Mouse (Mus musculus): ENCODE measurements around the gene Lck.
"Not testable (repeated sequence)": the region's sequence is repeated elsewhere in the genome, so short reads cannot be mapped to it uniquely, and the experiment has no call there.

The Lck gene

DNA sequence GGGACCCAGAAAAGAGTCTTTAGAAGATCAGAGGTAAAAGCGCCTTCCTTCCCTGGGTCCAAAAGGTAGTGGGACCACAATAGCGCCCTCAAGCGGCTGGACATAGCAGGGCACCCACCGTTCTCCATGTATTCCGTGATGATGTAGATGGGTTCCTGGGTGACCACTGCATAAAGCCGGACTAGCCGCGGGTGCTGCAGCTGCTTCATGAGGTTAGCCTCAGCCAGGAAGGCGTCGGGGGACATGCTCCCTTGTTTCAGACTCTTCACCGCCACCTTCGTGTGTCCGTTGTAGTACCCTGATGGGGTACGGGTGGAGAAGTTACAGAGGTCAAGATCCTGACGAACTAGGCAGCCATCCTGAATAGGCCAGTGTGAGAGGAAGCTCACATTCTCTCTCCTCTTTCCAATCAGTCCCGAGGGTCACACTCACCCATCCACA, 18.0 kb downstream of the Lck start:
- DNase-seq (ENCODE audit: low spot score) = peak; percentile 85

DNA sequence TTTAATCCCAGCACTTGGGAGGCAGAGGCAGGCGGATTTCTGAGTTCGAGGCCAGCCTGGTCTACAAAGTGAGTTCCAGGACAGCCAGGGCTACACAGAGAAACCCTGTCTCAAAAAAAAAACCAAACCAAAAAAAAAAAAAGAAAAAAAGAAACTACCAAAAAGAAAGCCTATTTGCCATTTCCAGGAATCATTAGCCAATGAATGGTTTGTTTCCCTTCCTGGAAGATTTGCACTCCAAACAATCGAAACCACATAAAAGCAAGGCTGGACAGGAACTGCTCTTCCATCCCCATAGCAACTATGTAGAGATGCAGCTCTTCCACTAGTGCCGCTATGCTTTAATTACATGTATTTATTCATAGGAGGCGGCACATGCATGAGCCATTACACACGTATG, 18.9 kb downstream of the Lck start:
- not testable (repeated sequence) for DNase-seq (ENCODE audit: low spot score)

DNA sequence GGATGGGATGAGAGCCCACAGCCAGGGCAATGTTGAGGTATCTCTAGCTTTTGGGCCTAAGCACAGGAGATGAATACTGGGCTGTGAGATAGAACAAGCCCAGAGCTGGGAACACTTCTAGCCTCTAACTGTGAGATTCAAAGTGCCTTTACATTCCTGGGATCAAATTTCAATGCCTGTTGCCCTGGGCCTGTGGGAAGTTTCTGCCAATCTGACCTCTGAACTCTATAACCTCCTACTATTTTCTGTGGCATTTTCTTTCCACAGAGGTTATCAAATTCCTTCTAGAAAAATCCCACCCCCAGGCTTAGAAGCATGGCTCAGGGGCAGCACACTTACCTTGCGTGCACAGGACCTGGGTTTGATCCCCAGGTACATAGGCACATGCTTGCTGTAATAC, 23.1 kb downstream of the Lck start:
- no peak for DNase-seq (ENCODE audit: low spot score)

DNA sequence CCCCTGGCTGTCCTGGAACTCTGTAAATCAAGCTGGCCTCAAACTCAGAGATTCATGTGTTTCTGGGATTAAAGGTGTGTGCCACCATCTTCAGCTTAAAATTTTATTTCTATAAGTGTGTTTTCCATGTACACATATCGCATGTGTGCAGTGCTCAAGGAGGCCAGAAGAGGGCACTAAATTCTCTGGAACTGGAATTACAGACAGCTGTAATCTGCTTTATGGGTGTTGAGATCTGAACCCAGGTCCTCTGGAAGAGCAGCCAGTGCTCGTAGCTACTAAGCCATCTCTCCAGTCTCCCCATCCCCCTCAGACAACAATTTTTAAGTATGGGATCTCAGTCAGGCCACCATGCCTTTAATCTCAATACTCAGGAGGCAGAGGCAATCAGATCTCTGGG, 24.1 kb downstream of the Lck start:
- peak; percentile 54 for DNase-seq (ENCODE audit: low spot score)

- DNase-seq (ENCODE audit: low spot score) = not testable (repeated sequence)
Measured at GRCm38 (mm10) chr4:129547631-129548030, 25.8 kb downstream of the Lck start.

GRCm38 (mm10) chr4:129544106-129544505, 29.3 kb downstream of the Lck start:
- DNase-seq (ENCODE audit: low spot score) = no peak

DNA sequence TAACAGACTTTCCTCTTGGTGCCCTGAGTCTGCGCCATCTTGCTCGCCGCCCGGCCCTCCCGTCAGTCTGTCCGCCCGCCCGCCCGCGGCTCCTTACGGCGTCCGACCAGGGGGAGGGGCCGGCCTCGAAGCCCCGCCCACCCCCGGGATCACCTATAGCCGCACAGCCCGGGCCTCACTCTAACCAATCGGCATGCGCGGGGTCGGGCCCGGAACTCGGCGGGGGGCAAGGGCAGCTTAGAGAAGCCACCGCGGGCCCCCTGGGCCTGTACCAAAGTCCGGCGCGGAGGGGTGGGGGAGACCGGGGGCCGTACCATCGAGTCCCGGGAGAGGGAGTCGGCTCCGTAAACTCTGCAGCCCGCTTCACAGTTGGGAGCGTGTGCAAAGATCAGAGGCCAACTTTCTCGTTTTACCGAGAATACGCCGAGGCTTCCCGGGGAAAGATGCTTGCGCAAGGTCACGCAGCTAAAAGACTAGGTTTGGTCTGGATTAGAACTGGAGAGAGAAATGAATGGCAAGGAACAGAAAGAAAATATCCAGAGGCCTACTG, 30.8 kb downstream of the Lck start, which contains the start of gene Hdac1:
Gene Hdac1, minus strand, starts transcription at position 122 of the 550 bp plus-strand sequence.
- peak; percentile 98 for DNase-seq (ENCODE audit: low spot score)

- DNase-seq (ENCODE audit: low spot score) = peak; percentile 48
Measured at GRCm38 (mm10) chr4:129541868-129542591, 31.4 kb downstream of the Lck start.

- DNase-seq (ENCODE audit: low spot score) = peak; percentile 53
Measured at GRCm38 (mm10) chr4:129540012-129540411, 33.4 kb downstream of the Lck start.

DNA sequence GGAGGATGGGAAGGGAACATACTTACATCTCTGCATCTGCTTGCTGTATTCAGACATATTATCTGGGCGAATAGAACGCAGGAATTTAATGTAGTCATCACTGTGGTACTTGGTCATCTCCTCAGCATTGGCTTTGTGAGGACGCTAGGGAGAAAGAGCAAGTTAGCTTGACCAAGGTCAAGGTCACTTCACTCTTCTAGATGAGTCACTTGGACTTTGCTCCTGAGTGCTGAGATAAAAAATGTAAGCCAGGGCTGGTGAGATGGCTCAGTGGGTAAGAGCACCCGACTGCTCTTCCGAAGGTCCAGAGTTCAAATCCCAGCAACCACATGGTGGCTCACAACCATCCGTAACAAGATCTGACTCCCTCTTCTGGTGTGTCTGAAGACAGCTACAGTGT, 44.5 kb downstream of the Lck start:
- DNase-seq (ENCODE audit: low spot score) = not testable (repeated sequence)

DNA sequence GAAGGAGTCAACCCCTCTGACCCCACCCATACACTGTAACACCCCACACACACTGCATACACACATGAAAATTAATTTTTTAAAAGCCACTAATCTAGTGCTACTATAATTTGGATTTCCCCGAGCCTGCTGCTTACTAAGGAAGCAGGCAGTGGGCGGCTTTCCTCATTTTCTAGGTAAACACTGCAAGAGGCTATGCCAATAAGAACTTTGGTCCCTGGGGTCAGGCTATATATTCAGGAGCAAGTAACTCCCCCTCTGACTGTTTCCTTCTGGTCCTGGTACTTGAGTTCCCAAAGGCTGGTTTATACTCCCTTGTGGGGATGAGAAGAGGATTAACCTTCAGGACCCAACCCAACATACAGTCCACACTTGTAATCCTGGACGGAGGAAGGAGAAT, 47.6 kb downstream of the Lck start:
- no peak for DNase-seq (ENCODE audit: low spot score)

DNA sequence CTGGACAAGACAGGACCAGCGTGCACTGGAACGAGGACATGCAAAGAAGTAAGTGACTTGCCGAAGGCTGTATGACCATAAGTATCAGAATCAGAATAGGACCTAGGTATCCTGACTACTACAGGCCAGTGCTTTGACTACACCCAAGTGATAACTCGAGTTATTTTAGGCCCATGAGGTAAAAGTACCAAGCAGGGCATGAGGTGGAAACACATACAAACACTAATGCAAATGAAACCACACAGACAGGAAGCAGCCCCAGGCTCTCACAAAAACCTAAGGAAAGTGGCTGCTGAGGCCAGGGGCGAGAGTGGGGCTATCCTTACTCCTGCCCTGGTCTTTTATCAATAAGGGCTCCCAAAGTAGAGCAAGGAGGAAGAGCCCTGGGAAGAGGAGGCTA, 48.1 kb downstream of the Lck start:
- no peak for DNase-seq (ENCODE audit: low spot score)

GRCm38 (mm10) chr4:129518519-129518918, 54.9 kb downstream of the Lck start:
- no peak for DNase-seq (ENCODE audit: low spot score)

- DNase-seq (ENCODE audit: low spot score) = no peak
Measured at GRCm38 (mm10) chr4:129516925-129517324, 56.5 kb downstream of the Lck start.

DNA sequence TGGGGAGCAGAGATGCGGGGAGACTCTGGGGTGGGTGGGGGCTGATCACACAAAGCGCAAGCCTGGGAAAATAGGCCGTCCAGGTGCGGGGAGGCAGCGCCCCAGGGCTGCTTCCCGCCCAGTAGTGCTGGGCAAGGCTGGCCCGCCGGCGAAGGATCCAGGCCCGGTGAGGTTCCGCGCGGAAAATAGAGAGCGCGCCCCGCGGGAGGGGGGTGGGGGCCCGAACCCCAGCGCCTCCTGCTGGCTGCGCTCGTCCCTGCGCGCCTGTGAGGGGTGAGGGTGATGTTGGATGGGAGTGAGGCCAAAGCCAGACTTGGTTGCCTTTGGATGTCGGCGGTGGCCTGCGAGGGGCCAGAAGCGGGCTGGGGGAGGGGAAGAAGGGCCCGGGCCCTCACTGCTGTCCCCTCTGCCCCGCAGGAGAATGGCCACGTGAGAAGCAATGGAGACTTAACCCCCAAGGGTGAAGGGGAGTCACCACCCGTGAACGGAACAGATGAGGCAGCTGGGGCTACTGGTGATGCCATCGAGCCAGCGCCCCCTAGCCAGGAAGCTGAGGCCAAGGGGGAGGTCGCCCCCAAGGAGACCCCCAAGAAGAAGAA, 59.0 kb downstream of the Lck start:
- DNase-seq (ENCODE audit: low spot score) = peak; percentile 90

DNA sequence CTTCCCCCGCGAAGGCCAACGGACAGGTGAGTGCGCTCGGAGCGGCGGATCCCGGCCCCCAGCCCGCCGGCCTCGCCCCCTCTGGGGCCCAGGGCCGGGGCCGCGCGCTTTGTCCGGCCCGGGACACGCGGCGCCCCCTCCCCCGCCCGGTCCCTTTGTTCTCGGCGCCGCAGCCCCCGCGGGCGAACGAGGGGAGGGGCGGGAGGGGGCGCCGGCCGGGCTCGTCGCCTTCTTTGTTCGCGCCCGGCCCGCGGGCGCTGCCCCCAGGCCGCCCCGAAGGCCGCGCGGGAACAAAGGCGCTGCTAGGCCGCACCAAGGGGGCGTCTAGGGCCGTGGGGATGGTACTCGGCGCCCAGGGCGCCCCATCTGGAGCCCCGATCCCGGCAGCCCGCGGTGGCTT, 59.5 kb downstream of the Lck start:
- peak; percentile 70 for DNase-seq (ENCODE audit: low spot score)

GRCm38 (mm10) chr4:129513086-129513767, 60.2 kb downstream of the Lck start, which contains the start of gene Marcksl1:
TSS of gene Marcksl1 (plus strand) at chr4:129513581.
- peak; percentile 97 for DNase-seq (ENCODE audit: low spot score)

GRCm38 (mm10) chr4:129511413-129512096, 61.9 kb downstream of the Lck start:
- peak; percentile 51 for DNase-seq (ENCODE audit: low spot score)

- no peak for DNase-seq (ENCODE audit: low spot score)
Measured at GRCm38 (mm10) chr4:129510723-129511412, 62.6 kb downstream of the Lck start.

- DNase-seq (ENCODE audit: low spot score) = peak; percentile 47
Measured at GRCm38 (mm10) chr4:129509650-129510049, 63.8 kb downstream of the Lck start.

DNA sequence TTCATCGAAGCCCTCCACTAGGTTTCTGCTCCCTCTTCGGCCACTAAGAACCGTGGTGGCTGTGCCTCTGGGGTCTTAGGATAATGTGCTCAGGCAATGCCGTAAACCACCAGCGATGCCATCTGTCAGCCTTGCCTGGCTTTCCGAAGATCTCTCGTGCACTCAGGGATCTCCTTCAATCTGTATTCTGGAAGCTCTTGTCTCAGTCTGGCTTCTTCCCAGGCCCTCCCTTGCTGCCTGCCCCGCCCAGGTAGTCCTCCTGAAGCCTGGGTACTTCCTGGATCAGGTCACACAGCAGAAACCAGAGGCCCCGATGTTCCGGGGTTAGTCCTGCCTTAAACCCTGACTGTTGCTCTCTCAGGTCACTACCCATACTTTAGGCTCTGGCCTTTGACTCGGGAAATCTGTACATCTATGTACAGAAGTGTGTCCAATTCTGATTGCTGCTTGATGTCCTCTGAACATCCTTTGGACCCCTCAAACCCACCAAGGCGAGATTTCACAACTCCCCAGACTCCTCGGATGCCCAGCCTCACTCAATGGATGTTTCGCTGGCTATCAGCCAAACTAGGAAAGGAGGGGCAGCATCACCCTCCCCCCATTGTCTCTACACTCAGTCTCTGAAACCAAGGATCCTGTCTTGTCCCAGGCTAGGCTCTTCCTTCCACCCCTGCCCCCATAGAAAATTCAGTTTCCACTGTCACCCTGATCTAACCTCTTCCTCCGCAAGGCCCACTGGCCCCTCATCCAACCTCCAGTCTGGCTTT, 64.4 kb downstream of the Lck start:
- DNase-seq (ENCODE audit: low spot score) = peak; percentile 62

Data from testis, postnatal 10 days (tissue).